Mouse (Mus musculus) telencephalon, adult 2 months (tissue): ENCODE data around the gene Opn1sw.
"Not testable (repeated sequence)": the region's sequence is repeated elsewhere in the genome, so short reads cannot be mapped to it uniquely, and the experiment has no call there.

Source experiments
- DNase-seq: peaks from one replicate; pipeline ENCODE4 v3.0.0-alpha.2; 2011; ENCODE audit warnings: low read depth, low spot score

The Opn1sw gene

DNA sequence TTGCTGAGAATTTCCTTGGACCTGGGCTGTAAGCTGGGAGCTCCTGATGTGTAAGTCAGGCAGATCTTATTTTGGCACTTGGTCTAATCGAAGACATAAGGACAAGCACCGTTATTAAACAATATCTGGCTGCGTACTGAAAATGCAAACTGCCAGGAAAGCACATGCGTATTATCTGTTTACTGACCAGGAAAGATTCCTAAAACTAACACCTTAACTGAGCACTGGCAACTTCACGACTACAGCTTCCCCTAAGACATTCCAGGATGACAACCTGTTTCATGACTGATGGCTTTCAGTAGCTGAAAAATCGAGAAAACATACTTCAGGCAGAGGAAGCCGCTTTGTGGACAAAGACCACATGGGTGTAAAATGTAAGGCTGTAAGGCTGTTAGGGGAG, 41.1 kb downstream of the Opn1sw start:
- no peak for DNase-seq

DNA sequence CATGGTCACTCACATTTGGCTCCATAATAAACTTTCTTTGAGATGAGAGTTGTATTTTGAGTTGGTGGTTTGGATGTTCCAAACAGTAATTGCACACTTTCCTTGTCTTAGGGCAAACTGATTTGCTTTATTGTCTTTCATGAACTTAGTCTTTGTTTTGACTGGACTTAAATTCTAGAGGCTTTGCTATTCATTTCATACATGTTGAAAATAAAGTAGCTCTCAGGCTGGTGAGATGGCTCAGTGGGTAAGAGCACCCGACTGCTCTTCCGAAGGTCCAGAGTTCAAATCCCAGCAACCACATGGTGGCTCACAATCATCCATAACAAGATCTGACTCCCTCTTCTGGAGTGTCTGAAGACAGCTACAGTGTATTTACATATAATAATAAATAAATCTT, 41.8 kb downstream of the Opn1sw start:
- not testable (repeated sequence) for DNase-seq

DNA sequence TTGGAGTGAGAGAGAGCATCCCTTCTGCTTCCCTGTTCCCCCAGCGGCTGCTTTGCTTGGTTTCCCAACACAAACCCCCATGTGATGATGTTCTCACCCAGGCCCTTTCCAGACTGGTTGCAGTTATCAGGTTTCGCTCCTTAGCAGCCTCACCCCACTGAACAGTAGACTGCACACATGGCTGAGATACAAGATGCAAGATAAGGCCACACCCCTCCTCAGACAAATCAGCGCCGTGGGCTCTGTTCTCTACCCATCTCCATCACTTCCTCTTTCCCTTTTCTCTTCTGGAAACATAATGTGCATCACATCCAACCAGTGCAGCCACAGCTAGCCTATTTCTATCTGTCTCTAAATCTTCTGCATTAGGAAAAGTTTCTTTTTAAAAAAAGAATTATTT, 58.8 kb downstream of the Opn1sw start:
- DNase-seq: no peak

DNA sequence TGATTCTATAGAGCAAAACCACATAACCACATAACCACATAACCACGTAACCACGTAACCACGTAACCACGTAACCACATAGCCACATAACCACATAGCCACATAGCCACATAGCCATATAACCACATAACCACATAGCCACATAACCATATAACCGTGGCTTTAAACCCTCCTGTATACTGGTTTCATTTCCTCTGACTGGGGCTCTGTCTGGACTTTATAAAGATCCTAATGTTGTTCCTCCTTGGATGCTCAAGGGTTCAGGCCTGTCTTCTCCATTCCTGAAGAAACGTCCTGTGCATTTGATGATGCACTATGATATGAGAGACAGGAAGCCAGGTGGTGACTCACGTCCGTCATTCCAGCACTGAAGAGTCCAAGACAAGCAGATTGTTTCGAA, 61.3 kb downstream of the Opn1sw start:
- DNase-seq: no peak
